In genomic region chr6:125426383-125427360, GRCm38 (mm10) we compare ENCODE assay signal across 7 mouse cellular contexts. TPM values are rescaled to one million over a fixed set of nuclear protein-coding genes. Genes with fewer than 3 reads are reported as not detected.
DNase-seq lines count a peak whose midpoint lies in the region; ATAC-seq lines count a peak whose summit lies in the region.

No protein-coding gene starts in this region.

- peak overlapping the region; percentile 66 for H3K4me3 ChIP-seq in embryonic facial prominence, embryonic 10.5 days
- peak overlapping the region; percentile 47 for H3K4me3 ChIP-seq in limb, embryonic 12.5 days (replicated peaks)
- peak overlapping the region; percentile 36 for H3K4me3 ChIP-seq in midbrain, embryonic 14.5 days (replicated peaks; ENCODE audit: low read depth, low read length)

- no peaks in the 10 kb centered on the region for H3K36me3 ChIP-seq in embryonic facial prominence, embryonic 10.5 days (replicated peaks)
- no peaks in the 10 kb centered on the region for H3K36me3 ChIP-seq in limb, embryonic 12.5 days
- H3K36me3 ChIP-seq in midbrain, embryonic 14.5 days (ENCODE audit: control insufficient read depth, insufficient read depth, low read length): no peaks in the 10 kb centered on the region

- peak overlapping the region; percentile 60 for H3K9ac ChIP-seq in limb, embryonic 12.5 days (replicated peaks)
- H3K9ac ChIP-seq in midbrain, embryonic 14.5 days (replicated peaks; ENCODE audit: low read length): peak overlapping the region; percentile 57

- peaks cover 50% of the 10 kb centered on the region for H3K4me1 ChIP-seq in embryonic facial prominence, embryonic 10.5 days
- peaks cover 52% of the 10 kb centered on the region for H3K4me1 ChIP-seq in limb, embryonic 12.5 days (replicated peaks)
- H3K4me1 ChIP-seq in midbrain, embryonic 14.5 days (ENCODE audit: control insufficient read depth, insufficient read depth, low read length): peaks cover 8% of the 10 kb centered on the region

- peaks cover 25% of the 10 kb centered on the region for H3K27me3 ChIP-seq in embryonic facial prominence, embryonic 10.5 days (replicated peaks; ENCODE audit: low read depth, poor library complexity, severe bottlenecking)
- H3K27me3 ChIP-seq in limb, embryonic 12.5 days: peaks cover 2% of the 10 kb centered on the region; the same call in 1 of the 2 replicates
- no peaks in the 10 kb centered on the region for H3K27me3 ChIP-seq in midbrain, embryonic 14.5 days (ENCODE audit: control insufficient read depth, insufficient read depth, low read length)

- WGBS in embryonic facial prominence, embryonic 10.5 days: 3% methylated on average over 25 of the region's 25 CpGs
- WGBS in limb, embryonic 12.5 days: 3% methylated on average over 25 of the region's 25 CpGs
- 3% methylated on average over 25 of the region's 25 CpGs for WGBS in midbrain, embryonic 14.5 days

- DNase-seq in adrenal gland, postnatal 14 days: peak; percentile 93
- DNase-seq in embryonic facial prominence, embryonic 10.5 days (ENCODE audit: low spot score): peak; percentile 87
- peak; percentile 98 for DNase-seq in heart, adult 11 months
- peak; percentile 83 for DNase-seq in kidney, adult 18-20 months
- DNase-seq in midbrain, embryonic 14.5 days: peak; percentile 87
- peak; percentile 61 for DNase-seq in spleen, adult 12 weeks (ENCODE audit: low spot score)

- peak overlapping the region; percentile 87 for H3K4me2 ChIP-seq in limb, embryonic 12.5 days
- H3K4me2 ChIP-seq in midbrain, embryonic 14.5 days (ENCODE audit: low read length): peak overlapping the region; percentile 77

- peak; percentile 23; the same call in 1 of the 2 replicates for ATAC-seq in limb, embryonic 12.5 days (ENCODE audit: insufficient number of reproducible peaks, insufficient read depth, low FRiP score, low TSS enrichment, low read depth)
- peak; percentile 79 for ATAC-seq in midbrain, embryonic 14.5 days (ENCODE audit: low FRiP score, low TSS enrichment)

- peak overlapping the region; percentile 90 for H3K27ac ChIP-seq in embryonic facial prominence, embryonic 10.5 days (replicated peaks)
- peak overlapping the region; percentile 66 for H3K27ac ChIP-seq in limb, embryonic 12.5 days
- 0 out of 2 replicates have a peak overlapping the region, but pooled peaks have one; percentile 37 for H3K27ac ChIP-seq in midbrain, embryonic 14.5 days (replicated peaks; ENCODE audit: low read depth, low read length)

- H3K9me3 ChIP-seq in embryonic facial prominence, embryonic 10.5 days: no peaks in the 10 kb centered on the region
- H3K9me3 ChIP-seq in limb, embryonic 12.5 days: no peaks in the 10 kb centered on the region
- H3K9me3 ChIP-seq in midbrain, embryonic 14.5 days (ENCODE audit: control insufficient read depth, low read length): no peaks in the 10 kb centered on the region

RNA-seq across cellular contexts. Expression of gene Plekhg6, which starts 46.1 kb away (rescaled TPM):
- total RNA-seq in adrenal gland, postnatal 14 days (2021): 0.38 and 0.52 TPM in 2 replicates
- polyA plus RNA-seq in embryonic facial prominence, embryonic 10.5 days (2016; fragmentation: Nextera tagmentation; extraction: Ambion mirVana): 0.21 and 0.32 TPM in 2 replicates
- polyA plus RNA-seq in limb, embryonic 12.5 days (2016; fragmentation: Nextera tagmentation; extraction: Ambion mirVana): 0.41 and 0.46 TPM in 2 replicates
- polyA plus RNA-seq in midbrain, embryonic 14.5 days (2014; fragmentation: Nextera tagmentation; extraction: Ambion mirVana): 0.08 TPM in 1 of 2 replicates, not detected in the other

Comparison
In these comparisons a context has a peak if more than half of its experiments do, and no peak if none do; other contexts are left out.
1. Peak in every context shown above with its lines: DNase-seq, ATAC-seq, H3K4me3 ChIP-seq and H3K27ac ChIP-seq.
2. H3K27ac ChIP-seq: peak in every context shown above with its lines; median percentile 90 in embryonic facial prominence, embryonic 10.5 days; 66 in limb, embryonic 12.5 days; 37 in midbrain, embryonic 14.5 days.